Mouse (Mus musculus) layer of hippocampus, postnatal 10 days (tissue): ENCODE measurements around the gene Nrtn. TPM values are rescaled to one million over a fixed set of nuclear protein-coding genes. Genes with fewer than 3 reads are reported as not detected.

Experiments
- DNase-seq, 2 experiments: peaks; one replicate each; pipeline ENCODE4 v3.0.0; 2021; ENCODE audit warnings: low spot score in 2 of 2
- long read RNA-seq: library from polyadenylated mRNA; stranded (forward); transcript quantifications from one replicate; pipeline ENCODE4 v2.0.0, GENCODE M21; 2023
- total RNA-seq, 2 experiments: library from RNA; stranded (reverse); gene quantifications; 2 replicates each; pipeline ENCODE4 v1.2.3; 2021

Gene Nrtn
- total RNA-seq = 1 to 10 TPM; 1.6 to 2.3 TPM
- long read RNA-seq, transcript Nrtn-201 (3 exons, 1,023 nt) = major isoform, 9 of 9 reads
- long read RNA-seq, partial matches to known transcripts = 0 of 9 reads
- long read RNA-seq, other reads (novel, unspliced or antisense) = 0 of 9 reads

- peak; percentile 60 to 71 for DNase-seq
Measured at GRCm38 (mm10) chr17:56757416-56758123, at the start of gene Nrtn. TSS of gene Nrtn (minus strand) at chr17:56757530.

- DNase-seq = no peak
Measured at GRCm38 (mm10) chr17:56805784-56806183, 48.5 kb upstream of the Nrtn start.

- no peak for DNase-seq
Measured at GRCm38 (mm10) chr17:56804952-56805351, 47.6 kb upstream of the Nrtn start.

GRCm38 (mm10) chr17:56802065-56802464, 44.7 kb upstream of the Nrtn start:
- DNase-seq = no peak

GRCm38 (mm10) chr17:56799276-56799675, 41.9 kb upstream of the Nrtn start:
- no peak for DNase-seq

GRCm38 (mm10) chr17:56793614-56794319, 36.4 kb upstream of the Nrtn start:
- no peak for DNase-seq

GRCm38 (mm10) chr17:56792588-56792987, 35.3 kb upstream of the Nrtn start:
- DNase-seq = no peak

- no peak for DNase-seq
Measured at GRCm38 (mm10) chr17:56789286-56789685, 32.0 kb upstream of the Nrtn start.

GRCm38 (mm10) chr17:56788886-56789285, 31.6 kb upstream of the Nrtn start:
- DNase-seq = no peak

GRCm38 (mm10) chr17:56780291-56780978, 23.1 kb upstream of the Nrtn start:
- no peak for DNase-seq

GRCm38 (mm10) chr17:56778779-56779362, 21.5 kb upstream of the Nrtn start:
- no peak for DNase-seq

- no peak for DNase-seq
Measured at GRCm38 (mm10) chr17:56777568-56777967, 20.2 kb upstream of the Nrtn start.

GRCm38 (mm10) chr17:56769950-56770349, 12.6 kb upstream of the Nrtn start, which contains the start of gene Prr22:
TSS of gene Prr22 (plus strand) at chr17:56770250.
- no peak for DNase-seq

- DNase-seq = no peak
Measured at GRCm38 (mm10) chr17:56768941-56769340, 11.6 kb upstream of the Nrtn start.

GRCm38 (mm10) chr17:56767531-56768135, 10.3 kb upstream of the Nrtn start:
- DNase-seq = no peak

GRCm38 (mm10) chr17:56766631-56767405, 9.5 kb upstream of the Nrtn start:
- DNase-seq = no peak

- DNase-seq = no peak
Measured at GRCm38 (mm10) chr17:56765431-56765830, 8.1 kb upstream of the Nrtn start.

- peak; percentile 90 for DNase-seq
Measured at GRCm38 (mm10) chr17:56764474-56765354, 7.4 kb upstream of the Nrtn start, which contains the start of gene Dus3l. TSS of gene Dus3l (plus strand) at chr17:56764757.

- no peak for DNase-seq
Measured at GRCm38 (mm10) chr17:56763741-56764250, 6.5 kb upstream of the Nrtn start.
